8 mouse cellular contexts compared by ENCODE assay signal in genomic region chr3:127894981-127895779, GRCm38 (mm10). TPM values are rescaled to one million over a fixed set of nuclear protein-coding genes. Genes with fewer than 3 reads are reported as not detected.
DNase-seq lines count a peak whose midpoint lies in the region; ATAC-seq and TF ChIP-seq lines count a peak whose summit lies in the region.

No protein-coding gene starts in this region.

- WGBS in heart, embryonic 15.5 days = 44% methylated on average over 7 of the region's 7 CpGs
- WGBS in hindbrain, postnatal 0 days = 35% methylated on average over 7 of the region's 7 CpGs
- WGBS in midbrain, embryonic 11.5 days = 45% methylated on average over 7 of the region's 7 CpGs

- DNase-seq in heart, adult 8-10 months (ENCODE audit: low spot score) = no peak
- peak; percentile 11 for DNase-seq in brain, embryonic 14.5 days (ENCODE audit: low read depth)
- DNase-seq in hindbrain, postnatal 0 days (ENCODE audit: low spot score) = no peak
- DNase-seq in midbrain, embryonic 11.5 days (ENCODE audit: low spot score, missing footprints) = no peak
- DNase-seq in urinary bladder, postnatal 36 days (ENCODE audit: low spot score in 2 of 2) = no peak
- no peak for DNase-seq in embryo, embryonic 9.5 days (ENCODE audit: extremely low spot score)
- DNase-seq in cerebellum, adult 18-20 months = no peak

- peaks cover 5% of the 10 kb centered on the region; the same call in 1 of the 2 replicates for H3K4me1 ChIP-seq in heart, embryonic 15.5 days (replicated peaks)
- H3K4me1 ChIP-seq in hindbrain, postnatal 0 days (ENCODE audit: insufficient read depth, low read length) = no peaks in the 10 kb centered on the region
- no peaks in the 10 kb centered on the region for H3K4me1 ChIP-seq in midbrain, embryonic 11.5 days (ENCODE audit: control insufficient read depth, insufficient read depth, low read length)

- TF ChIP-seq POLR2A in brain, embryonic 14.5 days (IDR thresholded peaks at IDR 0.05; ENCODE audit: borderline replicate concordance, extremely low read depth, insufficient read depth, insufficient read length, poor library complexity, severe bottlenecking) = no peak

- H3K27ac ChIP-seq in heart, embryonic 15.5 days = peak overlapping the region; percentile 78; the same call in 1 of the 2 replicates
- no peak overlapping the region for H3K27ac ChIP-seq in hindbrain, postnatal 0 days
- no peak overlapping the region for H3K27ac ChIP-seq in midbrain, embryonic 11.5 days (ENCODE audit: low read depth, low read length)

- H3K36me3 ChIP-seq in heart, embryonic 15.5 days = no peaks in the 10 kb centered on the region
- H3K36me3 ChIP-seq in hindbrain, postnatal 0 days (ENCODE audit: insufficient read depth, low read length) = no peaks in the 10 kb centered on the region
- no peaks in the 10 kb centered on the region for H3K36me3 ChIP-seq in midbrain, embryonic 11.5 days (ENCODE audit: control insufficient read depth, insufficient read depth, low read length)

- no peak for ATAC-seq in heart, embryonic 15.5 days (replicated peaks; ENCODE audit: insufficient number of reproducible peaks, insufficient read depth, low FRiP score, low read depth)
- no peak for ATAC-seq in hindbrain, postnatal 0 days
- ATAC-seq in midbrain, embryonic 11.5 days (ENCODE audit: low FRiP score) = no peak

- peak overlapping the region; percentile 89 for H3K4me2 ChIP-seq in heart, embryonic 15.5 days
- H3K4me2 ChIP-seq in hindbrain, postnatal 0 days (ENCODE audit: low read depth, low read length) = peak overlapping the region; percentile 73
- H3K4me2 ChIP-seq in midbrain, embryonic 11.5 days = peak overlapping the region; percentile 78

- no peak for TF ChIP-seq CTCF in brain, embryonic 14.5 days (IDR thresholded peaks at IDR 0.05; ENCODE audit: borderline replicate concordance, extremely low read depth, insufficient read depth, insufficient read length)
- no peak for TF ChIP-seq CTCF in hindbrain, postnatal 0 days (IDR thresholded peaks at IDR 0.05; ENCODE audit: low read depth)

- peak overlapping the region; percentile 77 for H3K4me3 ChIP-seq in heart, embryonic 15.5 days
- peak overlapping the region; percentile 92 for H3K4me3 ChIP-seq in hindbrain, postnatal 0 days (ENCODE audit: low read length)
- peak overlapping the region; percentile 56 for H3K4me3 ChIP-seq in midbrain, embryonic 11.5 days (ENCODE audit: low read depth, low read length)

- H3K9me3 ChIP-seq in heart, embryonic 15.5 days (replicated peaks) = no peaks in the 10 kb centered on the region
- no peaks in the 10 kb centered on the region for H3K9me3 ChIP-seq in hindbrain, postnatal 0 days (ENCODE audit: low read length)
- H3K9me3 ChIP-seq in midbrain, embryonic 11.5 days (ENCODE audit: control insufficient read depth, low read length) = no peaks in the 10 kb centered on the region

- peak overlapping the region; percentile 75 for H3K9ac ChIP-seq in heart, embryonic 15.5 days
- peak overlapping the region; percentile 63; the same call in 1 of the 2 replicates for H3K9ac ChIP-seq in hindbrain, postnatal 0 days (replicated peaks; ENCODE audit: low read length)
- peak overlapping the region; percentile 55 for H3K9ac ChIP-seq in midbrain, embryonic 11.5 days (ENCODE audit: low read length)

- H3K27me3 ChIP-seq in heart, embryonic 15.5 days = no peaks in the 10 kb centered on the region
- no peaks in the 10 kb centered on the region for H3K27me3 ChIP-seq in hindbrain, postnatal 0 days (ENCODE audit: insufficient read depth, low read length)
- H3K27me3 ChIP-seq in midbrain, embryonic 11.5 days (ENCODE audit: control insufficient read depth, insufficient read depth, low read length) = peaks cover 7% of the 10 kb centered on the region

RNA-seq across cellular contexts. Expression of gene Fam241a, which starts 0.9 kb away (rescaled TPM):
- polyA plus RNA-seq in heart, embryonic 15.5 days (2015; fragmentation: Nextera tagmentation; extraction: Ambion mirVana) = 7.4 and 8.0 TPM in 2 replicates
- total RNA-seq in heart, adult 8-10 months (2022) = 1 to 10 TPM; 3.1 to 4.4 (median 3.9) TPM
- 6.1 and 6.3 TPM in 2 replicates for polyA plus RNA-seq in brain, embryonic 14.5 days (2012; rRNA removed)
- 4.5 and 6.1 TPM in 2 replicates for total RNA-seq in hindbrain, postnatal 0 days (2014; rRNA removed)
- polyA plus RNA-seq in hindbrain, postnatal 0 days (2015; fragmentation: Nextera tagmentation; extraction: Ambion mirVana) = 6.0 and 6.5 TPM in 2 replicates
- polyA plus RNA-seq in midbrain, embryonic 11.5 days (2014; fragmentation: Nextera tagmentation; extraction: Ambion mirVana) = 5.4 and 5.5 TPM in 2 replicates

RNA-seq across cellular contexts. Expression of gene Ap1ar, which starts 57.9 kb away (rescaled TPM):
- 21.7 and 30.7 TPM in 2 replicates for polyA plus RNA-seq in heart, embryonic 15.5 days (2015; fragmentation: Nextera tagmentation; extraction: Ambion mirVana)
- 10 to 100 TPM; 19.0 to 22.9 (median 20.3) TPM for total RNA-seq in heart, adult 8-10 months (2022)
- polyA plus RNA-seq in brain, embryonic 14.5 days (2012; rRNA removed) = 43.9 and 69.3 TPM in 2 replicates
- 77.8 and 84.5 TPM in 2 replicates for total RNA-seq in hindbrain, postnatal 0 days (2014; rRNA removed)
- 65.4 and 69.7 TPM in 2 replicates for polyA plus RNA-seq in hindbrain, postnatal 0 days (2015; fragmentation: Nextera tagmentation; extraction: Ambion mirVana)
- 70.9 and 73.9 TPM in 2 replicates for polyA plus RNA-seq in midbrain, embryonic 11.5 days (2014; fragmentation: Nextera tagmentation; extraction: Ambion mirVana)
